Mouse (Mus musculus): ENCODE results near the gene Ceacam16.

Gene Ceacam16

DNA sequence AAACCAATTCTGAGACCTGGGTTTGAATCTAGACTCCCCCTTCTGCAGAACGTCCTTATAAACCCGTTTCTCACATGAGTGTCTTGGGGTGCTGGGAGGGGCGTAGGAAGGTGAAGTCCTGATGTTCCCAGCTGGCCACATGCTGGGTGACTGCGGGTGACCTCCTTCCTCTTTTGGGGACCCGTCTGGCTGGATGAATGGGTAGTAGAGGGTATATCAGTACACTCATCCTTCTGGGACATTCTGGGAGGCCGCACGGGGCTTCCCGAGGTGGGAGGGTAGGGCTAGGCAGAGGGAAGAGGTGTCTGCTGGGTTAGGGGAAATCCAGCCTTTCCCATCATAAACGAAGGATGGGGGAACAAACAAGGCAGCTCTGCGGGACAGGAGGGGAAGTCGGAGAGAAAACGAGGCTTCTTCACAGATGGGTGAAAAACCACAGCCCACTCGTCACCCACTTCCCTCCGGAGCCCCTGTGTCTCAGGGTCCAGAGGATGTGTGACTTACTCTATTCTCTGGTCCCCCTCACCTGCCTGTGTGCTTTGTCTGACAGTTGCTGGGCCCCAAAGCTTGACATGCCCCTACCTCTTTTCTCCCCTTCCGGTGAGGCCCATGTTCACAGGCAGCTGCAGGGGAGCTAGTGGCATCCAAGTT lies 16.5 kb downstream of the Ceacam16 start:
- CTCF ChIA-PET = interaction anchor here (0.6 to 2.7 kb wide), 7 partner anchors 30 to 145 kb away, joined by 3 to 41 read pairs (median 6); partner anchors contain the start of gene Cblc

DNA sequence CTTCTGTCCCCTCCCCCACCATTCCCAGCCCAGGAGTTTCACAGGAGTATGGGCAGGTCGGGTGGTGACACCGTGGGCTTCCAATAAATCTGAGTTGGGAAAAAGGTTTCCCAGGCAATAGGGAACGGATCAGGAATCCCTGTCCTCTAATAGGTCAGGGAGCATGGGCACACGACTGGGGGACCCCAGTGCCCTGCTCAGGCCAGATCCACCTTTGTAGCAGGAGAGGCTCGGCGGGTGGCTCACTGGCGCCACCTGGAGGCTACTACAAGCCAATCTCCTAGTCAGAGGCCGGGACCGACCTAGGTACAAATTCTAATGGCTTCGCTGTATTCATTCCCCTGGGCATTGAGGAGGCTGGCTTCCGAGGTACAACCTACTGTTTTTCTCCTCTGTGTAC lies 17.5 kb downstream of the Ceacam16 start:
- CTCF ChIA-PET = interaction anchor here (0.6 to 2.7 kb wide), 4 partner anchors 31 to 53 kb away, joined by 3 to 41 read pairs (median 4); no protein-coding TSS in a partner anchor

DNA sequence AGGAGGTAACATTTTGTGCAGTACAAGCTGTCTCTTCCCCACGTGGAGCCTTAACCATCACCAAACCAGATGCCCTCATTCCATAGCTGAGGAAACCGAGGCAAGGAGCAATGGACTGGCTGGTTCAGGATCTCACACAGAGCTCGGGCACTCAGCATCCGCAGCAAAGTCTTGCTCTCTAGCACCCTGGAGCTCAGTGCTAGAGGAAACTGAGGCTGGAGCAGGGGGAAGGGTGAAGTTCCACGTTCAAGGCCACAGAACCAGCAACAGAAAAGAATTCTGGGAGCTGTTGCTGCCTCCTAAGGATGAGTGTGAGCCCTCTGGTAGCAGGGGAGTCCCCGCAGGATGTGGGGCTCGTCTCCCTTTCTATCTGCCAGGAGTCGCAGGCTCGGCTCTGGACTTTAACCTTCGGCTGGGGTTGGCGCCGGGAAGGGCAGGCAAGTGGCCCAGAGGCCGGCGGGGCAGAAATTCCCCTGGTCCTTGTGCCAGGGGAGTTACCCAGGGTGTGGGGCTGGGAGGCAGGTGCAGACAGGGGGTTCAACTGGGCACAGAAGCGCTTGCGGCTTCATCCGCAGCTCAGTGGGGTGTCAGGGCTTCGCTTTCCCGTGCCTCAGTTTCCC lies 18.1 kb downstream of the Ceacam16 start:
- CTCF ChIA-PET = interaction anchor here (0.6 to 2.7 kb wide), 4 partner anchors 41 to 395 kb away, joined by 3 to 41 read pairs (median 4); no protein-coding TSS in a partner anchor

GRCm38 (mm10) chr7:19841686-19842413 lies 19.2 kb downstream of the Ceacam16 start:
- CTCF ChIA-PET = interaction anchor here (0.5 to 1.0 kb wide), 2 partner anchors 43 to 102 kb away, joined by 4 to 6 read pairs; no protein-coding TSS in a partner anchor

- CTCF ChIA-PET = interaction anchor here (0.7 to 1.0 kb wide), 2 partner anchors 36 to 42 kb away, joined by 3 to 4 read pairs; no protein-coding TSS in a partner anchor
These were observed 20.2 kb downstream of the Ceacam16 start for GRCm38 (mm10) chr7:19840936-19841335.

GRCm38 (mm10) chr7:19840371-19840770 lies 20.7 kb downstream of the Ceacam16 start:
- CTCF ChIA-PET = interaction anchor here (0.7 kb wide), 1 partner anchor 36 kb away, joined by 3 read pairs; no protein-coding TSS in a partner anchor

- CTCF ChIA-PET = no interaction called here
These were observed 24.3 kb downstream of the Ceacam16 start for GRCm38 (mm10) chr7:19836843-19837242.

GRCm38 (mm10) chr7:19834055-19834454 lies 27.0 kb downstream of the Ceacam16 start:
- CTCF ChIA-PET = interaction anchor here (0.6 kb wide), 1 partner anchor 28 kb away, joined by 3 read pairs; no protein-coding TSS in a partner anchor

DNA sequence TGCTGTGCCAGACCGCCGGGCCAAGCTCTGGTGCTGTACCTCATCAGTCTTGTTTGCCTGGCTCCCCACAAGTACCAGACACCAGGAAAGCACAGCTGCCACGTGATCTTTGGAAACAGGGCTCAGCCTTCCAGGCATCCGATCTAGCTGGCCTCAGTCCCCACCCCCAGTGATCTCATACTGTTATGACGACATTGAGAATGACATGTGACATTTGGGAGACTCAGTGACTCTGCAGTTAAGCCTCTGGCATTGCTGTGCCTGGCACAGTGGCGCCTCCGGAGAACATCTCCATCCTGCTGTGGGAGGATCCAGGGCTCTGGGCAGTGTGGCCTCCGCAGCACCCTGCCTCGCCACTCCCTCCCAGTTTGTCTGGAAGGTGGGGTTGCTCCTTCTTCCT lies 29.3 kb downstream of the Ceacam16 start:
- CTCF ChIA-PET = no interaction called here

- CTCF ChIA-PET = no interaction called here
These were observed 30.4 kb downstream of the Ceacam16 start for GRCm38 (mm10) chr7:19830682-19831156.

- CTCF ChIA-PET = no interaction called here
These were observed 31.4 kb downstream of the Ceacam16 start for GRCm38 (mm10) chr7:19829694-19830093.

- CTCF ChIA-PET = no interaction called here
These were observed 34.3 kb downstream of the Ceacam16 start for GRCm38 (mm10) chr7:19826756-19827155.

DNA sequence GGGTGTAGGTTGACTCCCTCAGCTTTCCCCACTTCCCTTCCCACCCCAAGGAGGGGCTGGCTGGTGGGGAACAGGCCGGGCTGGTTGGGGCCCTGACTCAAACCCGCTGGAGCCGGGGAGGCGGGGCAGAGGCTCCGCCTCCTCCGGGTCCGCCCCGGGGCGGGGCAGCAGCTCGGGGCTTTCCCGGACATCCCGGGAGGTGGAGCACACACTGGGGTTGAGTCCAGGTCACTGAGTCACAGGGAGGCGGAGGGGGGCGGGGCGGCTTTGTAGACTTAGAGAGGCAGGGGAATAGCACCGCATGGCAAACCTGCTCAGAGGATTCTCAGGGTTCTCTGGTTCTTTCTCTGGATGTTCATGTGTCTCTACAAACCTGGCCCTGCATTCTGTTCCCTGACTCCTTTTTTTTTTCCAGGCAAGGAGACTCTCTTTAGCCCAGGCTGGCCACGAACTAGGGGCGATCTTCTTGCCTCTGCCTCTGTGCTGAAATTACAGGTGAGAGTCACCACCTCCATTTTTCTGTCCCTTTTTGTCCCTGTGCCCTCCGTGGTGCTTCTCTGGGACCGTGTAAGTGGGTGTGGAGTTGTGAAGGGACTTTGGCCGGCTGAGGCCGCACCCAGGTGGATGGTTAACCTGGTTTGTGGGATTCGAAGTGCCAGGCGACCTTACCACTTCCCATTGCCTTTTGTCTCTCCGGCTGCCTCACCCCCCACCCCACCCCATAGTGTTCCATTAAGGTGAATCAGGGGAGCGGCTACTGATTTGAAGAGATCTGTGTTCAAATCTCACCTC lies 36.7 kb downstream of the Ceacam16 start:
- CTCF ChIA-PET = no interaction called here

DNA sequence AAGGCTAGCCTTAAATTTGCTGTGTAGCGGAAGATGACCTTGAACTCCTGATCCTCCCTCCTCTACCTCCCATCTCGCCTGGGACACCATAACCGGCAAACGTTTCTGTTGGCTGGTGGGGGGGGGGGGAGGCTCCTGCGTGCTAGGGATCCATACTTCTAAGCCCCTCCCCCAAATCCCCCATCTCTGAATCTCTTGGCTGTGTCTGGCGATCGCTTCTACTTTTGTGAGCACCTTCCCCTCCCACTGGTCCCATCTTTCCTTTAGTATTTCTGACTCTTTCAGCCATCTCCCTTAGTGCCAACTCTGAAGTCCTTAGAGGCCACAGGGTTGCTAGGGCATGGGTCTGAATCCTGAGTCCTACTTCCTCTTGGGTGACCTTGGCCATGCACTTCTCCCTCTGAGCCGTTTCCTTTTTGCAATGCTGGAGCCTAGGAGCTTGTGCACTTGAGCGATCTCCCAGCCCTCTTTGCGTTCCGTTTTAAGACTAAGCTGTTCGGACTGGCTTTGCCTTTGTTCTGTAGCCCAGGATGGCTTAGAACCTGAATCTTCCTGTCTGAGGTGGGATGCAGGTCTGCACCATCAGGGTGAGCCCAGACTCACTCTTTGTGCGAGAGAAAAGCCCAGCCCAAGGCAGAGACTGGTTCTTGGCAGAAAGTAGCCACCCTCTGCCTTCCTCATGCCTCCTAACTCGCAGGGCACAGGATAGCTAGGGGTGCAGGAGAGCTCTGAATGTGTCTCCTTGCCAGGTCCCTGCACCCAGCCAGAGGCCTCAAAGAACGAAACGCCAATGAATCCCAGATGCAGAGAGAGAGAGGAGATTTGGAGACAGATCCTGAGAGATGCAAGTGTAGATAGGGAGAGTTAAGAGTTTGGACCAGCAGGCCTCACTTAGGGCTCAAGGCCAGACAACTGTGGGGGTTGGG lies 37.6 kb downstream of the Ceacam16 start:
- CTCF ChIA-PET = interaction anchor here (0.9 kb wide), 1 partner anchor 9 kb away, joined by 7 read pairs; no protein-coding TSS in a partner anchor

DNA sequence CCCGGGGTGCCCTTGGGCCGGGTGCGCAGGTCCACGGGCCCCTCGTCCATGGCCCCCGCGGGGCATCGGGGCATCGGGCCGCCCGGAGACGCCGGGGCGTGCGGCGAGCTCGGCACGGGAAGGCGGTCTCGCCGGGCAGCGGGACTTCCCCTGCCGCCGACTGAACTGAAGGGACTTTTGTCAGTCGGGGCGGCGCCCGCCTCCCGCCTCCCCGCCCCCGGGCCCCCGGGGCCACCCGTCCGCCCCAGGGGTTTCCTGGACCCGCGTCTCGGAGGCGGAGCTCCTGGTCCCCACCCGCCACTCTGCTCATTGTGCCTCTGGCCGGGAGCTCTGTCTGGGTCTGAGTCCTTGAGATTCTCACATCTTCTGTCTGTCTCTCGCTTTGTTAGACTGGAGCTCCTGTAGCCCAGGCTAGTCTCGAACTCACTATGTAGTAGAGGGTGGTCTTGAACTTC lies 38.5 kb downstream of the Ceacam16 start, which contains the start of gene Bcl3:
TSS of gene Bcl3 (minus strand) at position 167 of the 455 bp plus-strand sequence.
- CTCF ChIA-PET = interaction anchor here (0.9 to 1.0 kb wide), 2 partner anchors 8 to 17 kb away, joined by 3 to 7 read pairs; no protein-coding TSS in a partner anchor

GRCm38 (mm10) chr7:19822193-19822592 lies 38.9 kb downstream of the Ceacam16 start:
- CTCF ChIA-PET = interaction anchor here (0.6 to 1.0 kb wide), 3 partner anchors 8 to 29 kb away, joined by 3 to 7 read pairs (median 3); no protein-coding TSS in a partner anchor

DNA sequence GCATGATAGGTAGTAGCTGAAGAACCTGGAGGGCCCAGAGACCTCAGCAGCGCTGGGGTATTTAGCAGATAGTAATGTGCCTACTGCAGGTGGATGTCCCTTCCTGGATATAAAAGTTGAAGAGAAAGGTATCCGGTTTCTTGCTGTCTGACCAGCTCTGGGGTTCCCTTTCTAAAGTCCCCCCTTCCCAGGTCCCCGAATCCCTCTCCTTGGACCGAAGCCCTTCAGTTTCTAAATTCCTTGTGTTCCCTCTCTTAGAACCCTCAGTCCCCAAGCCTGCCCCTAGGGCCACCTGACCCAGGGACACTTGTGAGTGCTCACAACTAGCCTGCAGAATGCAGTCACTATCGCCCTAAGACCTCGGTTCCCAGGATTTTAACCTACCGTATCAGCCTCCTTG lies 39.5 kb downstream of the Ceacam16 start:
- CTCF ChIA-PET = interaction anchor here (0.6 to 1.0 kb wide), 3 partner anchors 16 to 74 kb away, joined by 3 to 10 read pairs (median 3); no protein-coding TSS in a partner anchor

GRCm38 (mm10) chr7:19820347-19821048 lies 40.6 kb downstream of the Ceacam16 start:
- CTCF ChIA-PET = interaction anchor here (0.7 to 1.9 kb wide), 2 partner anchors 28 to 29 kb away, joined by 3 to 4 read pairs; no protein-coding TSS in a partner anchor

DNA sequence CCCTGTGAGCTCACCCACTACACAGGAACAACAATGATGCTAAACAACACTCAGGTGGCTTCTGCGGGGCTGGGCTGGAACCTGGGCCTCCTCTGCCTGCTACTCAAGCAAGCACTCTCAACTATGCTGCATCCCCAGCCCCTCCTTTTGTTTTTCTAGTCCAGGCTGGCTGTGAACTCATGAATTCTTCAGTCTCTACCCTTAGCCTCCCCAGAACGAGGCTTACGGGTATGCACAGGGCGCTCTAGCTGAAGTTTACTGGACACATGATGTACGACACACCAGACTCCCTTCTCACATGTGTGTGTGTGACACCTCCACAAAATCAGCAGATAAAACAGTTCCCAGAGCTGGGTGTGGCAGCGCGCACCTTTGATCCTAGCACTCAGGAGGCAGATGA lies 42.2 kb downstream of the Ceacam16 start:
- CTCF ChIA-PET = interaction anchor here (1.1 to 1.9 kb wide), 3 partner anchors 16 to 31 kb away, joined by 4 to 5 read pairs (median 4); no protein-coding TSS in a partner anchor
